Mouse (Mus musculus): ENCODE data around the gene Peli2. TPM values are rescaled to one million over a fixed set of nuclear protein-coding genes. Genes with fewer than 3 reads are reported as not detected.

Peli2 gene
- polyA plus RNA-seq, 1 experiment from 2014 or later, result 7.5 TPM

DNA sequence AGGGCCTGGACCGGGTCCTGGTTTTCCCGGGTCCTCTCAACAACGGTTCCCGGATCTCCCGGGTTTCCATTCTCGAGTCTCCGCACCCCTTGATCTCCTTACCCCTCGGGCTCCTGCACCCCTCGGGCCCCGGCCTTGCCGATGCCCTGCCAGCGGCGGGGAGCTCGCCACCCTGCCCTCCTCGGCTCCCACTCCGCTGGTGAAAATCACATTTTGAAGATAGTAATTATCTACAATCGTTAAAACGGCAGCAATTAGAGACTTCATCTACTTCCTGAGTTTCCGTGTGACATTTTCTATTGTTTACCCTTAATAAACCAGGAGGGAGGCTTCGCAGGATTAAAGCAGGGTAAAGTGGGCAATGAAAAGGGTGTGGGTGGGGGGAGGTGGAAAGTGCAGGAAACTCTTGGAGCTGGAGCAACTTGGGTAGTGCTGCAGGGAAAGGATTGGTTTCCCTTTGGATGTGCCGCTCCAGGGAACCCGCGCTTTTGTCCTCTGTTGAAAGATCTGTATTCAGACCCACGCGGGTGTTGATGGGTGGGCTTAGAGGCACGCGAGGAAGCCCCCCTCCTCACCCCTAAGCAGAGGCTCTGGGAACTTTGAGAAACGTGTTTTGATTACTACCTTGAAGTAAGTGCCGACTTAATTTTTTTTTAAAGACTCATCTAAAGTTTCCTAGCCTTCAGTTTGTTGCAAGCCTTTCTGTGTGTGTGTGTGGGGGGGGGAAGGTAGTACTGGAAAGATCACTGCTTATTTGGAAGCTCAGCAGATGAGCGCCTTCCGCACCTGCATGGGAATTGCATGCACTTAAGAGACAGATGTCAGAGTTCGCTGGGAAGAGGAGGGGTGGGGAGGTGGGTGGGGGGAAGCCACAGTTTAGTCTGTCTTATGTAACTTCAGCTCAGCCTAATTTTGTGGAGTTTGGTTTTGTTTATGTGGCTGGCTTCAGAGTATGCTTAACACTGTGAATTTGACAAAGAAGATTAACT, 1.2 kb downstream of the Peli2 start:
- H3K9me3 ChIP-seq (ENCODE audit: control insufficient read depth, low read length), result no peaks in the 10 kb centered on the region
- H3K4me2 ChIP-seq (ENCODE audit: low read depth, low read length), result peak overlapping the region; percentile 71
- peak overlapping the region; percentile 80 for H3K4me3 ChIP-seq (ENCODE audit: low read depth, low read length)
- peak overlapping the region; percentile 88 for H3K27ac ChIP-seq (ENCODE audit: low read depth, low read length)
- under 1% methylated on average over 32 of the region's 32 CpGs for WGBS
- peak; percentile 29; the same call in 1 of the 2 replicates for ATAC-seq (ENCODE audit: low read depth)
- peaks cover 27% of the 10 kb centered on the region; the same call in 1 of the 2 replicates for H3K4me1 ChIP-seq (ENCODE audit: control insufficient read depth, insufficient read depth, low read length)
- H3K27me3 ChIP-seq (ENCODE audit: control insufficient read depth, insufficient read depth, low read length), result no peaks in the 10 kb centered on the region
- H3K9ac ChIP-seq (replicated peaks; ENCODE audit: low read depth, low read length), result peak overlapping the region; percentile 90
- no peaks in the 10 kb centered on the region for H3K36me3 ChIP-seq (ENCODE audit: control insufficient read depth, insufficient read depth, low read length)

DNA sequence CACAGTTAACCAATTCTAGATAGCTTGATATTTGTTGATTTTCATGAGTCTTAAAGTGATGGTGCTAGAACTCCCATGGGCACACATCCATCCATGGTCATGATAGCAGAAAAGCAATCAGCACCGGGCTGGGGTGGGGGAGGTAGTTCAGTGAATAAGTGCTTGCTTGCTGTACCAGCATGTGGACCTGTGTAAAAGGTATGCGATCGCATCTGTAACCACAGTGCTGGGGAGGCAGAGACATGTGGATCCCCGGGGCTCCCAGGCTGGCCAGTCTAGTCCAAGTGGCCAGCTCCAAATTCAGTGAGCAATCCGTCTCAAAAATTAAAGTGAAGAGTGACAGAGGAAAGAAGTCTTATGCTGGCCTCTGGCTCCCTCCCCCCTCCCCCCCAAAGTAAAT, 3.4 kb downstream of the Peli2 start:
- Histone ChIP-seq H3K36me3 (ENCODE audit: control insufficient read depth, insufficient read depth, low read length) (no peaks in the 10 kb centered on the region), H3K9me3 (ENCODE audit: control insufficient read depth, low read length) (no peaks in the 10 kb centered on the region), H3K4me1 (ENCODE audit: control insufficient read depth, insufficient read depth, low read length) (peaks cover 26% of the 10 kb centered on the region; the same call in 1 of the 2 replicates), H3K9ac (replicated peaks; ENCODE audit: low read depth, low read length) (no peak overlapping the region), H3K27ac (ENCODE audit: low read depth, low read length) (no peak overlapping the region), H3K4me3 (ENCODE audit: low read depth, low read length) (no peak overlapping the region), H3K27me3 (ENCODE audit: control insufficient read depth, insufficient read depth, low read length) (no peaks in the 10 kb centered on the region), H3K4me2 (ENCODE audit: low read depth, low read length) (no peak overlapping the region)
- WGBS, result 49% methylated on average over 5 of the region's 5 CpGs
- no peak for ATAC-seq (ENCODE audit: low read depth)

DNA sequence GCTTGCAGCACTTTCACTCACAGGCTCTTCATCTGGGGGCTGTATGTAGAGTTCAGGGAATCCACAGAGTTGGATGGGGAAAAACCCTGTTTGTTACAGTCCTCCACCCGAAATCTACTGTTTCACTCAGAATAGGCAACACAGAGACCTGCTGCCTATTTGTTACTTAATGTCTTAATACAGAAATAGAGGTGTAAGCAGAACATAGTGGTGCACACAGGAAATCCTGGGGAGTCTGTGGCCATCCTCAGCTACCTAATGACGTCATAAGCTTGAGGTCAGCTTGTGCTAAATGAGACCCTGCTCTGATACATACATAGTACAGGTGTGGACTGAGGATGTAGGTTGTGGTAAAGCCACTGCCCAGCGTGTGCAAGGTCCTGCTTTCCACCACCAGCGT, 4.2 kb downstream of the Peli2 start:
- Histone ChIP-seq H3K9ac (replicated peaks; ENCODE audit: low read depth, low read length) (no peak overlapping the region), H3K4me1 (ENCODE audit: control insufficient read depth, insufficient read depth, low read length) (peaks cover 25% of the 10 kb centered on the region; the same call in 1 of the 2 replicates), H3K4me2 (ENCODE audit: low read depth, low read length) (no peak overlapping the region), H3K4me3 (ENCODE audit: low read depth, low read length) (no peak overlapping the region), H3K36me3 (ENCODE audit: control insufficient read depth, insufficient read depth, low read length) (no peaks in the 10 kb centered on the region), H3K9me3 (ENCODE audit: control insufficient read depth, low read length) (no peaks in the 10 kb centered on the region), H3K27me3 (ENCODE audit: control insufficient read depth, insufficient read depth, low read length) (no peaks in the 10 kb centered on the region), H3K27ac (ENCODE audit: low read depth, low read length) (no peak overlapping the region)
- ATAC-seq (ENCODE audit: low read depth), result no peak
- 52% methylated on average over 4 of the region's 4 CpGs for WGBS

DNA sequence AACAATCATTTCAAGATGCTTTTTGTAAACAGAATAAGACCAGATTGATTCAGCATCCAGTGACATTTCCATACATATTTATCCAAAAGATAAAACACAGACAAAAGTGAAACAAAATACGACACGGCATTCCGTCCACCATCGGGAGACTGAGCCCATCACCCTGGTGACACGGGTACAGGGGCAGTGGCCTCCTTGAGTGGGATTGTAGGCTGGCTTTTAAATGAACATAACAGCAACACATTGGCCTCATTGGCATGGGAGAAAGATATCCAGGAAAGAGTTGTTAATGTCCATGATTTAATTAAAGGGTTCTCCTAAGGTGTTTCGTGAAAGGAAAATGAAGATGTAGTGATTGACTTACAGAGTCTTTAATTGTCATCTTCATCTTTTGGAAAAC, 5.3 kb downstream of the Peli2 start:
- Histone ChIP-seq H3K27ac (ENCODE audit: low read depth, low read length) (no peak overlapping the region), H3K4me2 (ENCODE audit: low read depth, low read length) (no peak overlapping the region), H3K9ac (replicated peaks; ENCODE audit: low read depth, low read length) (no peak overlapping the region), H3K27me3 (ENCODE audit: control insufficient read depth, insufficient read depth, low read length) (no peaks in the 10 kb centered on the region), H3K4me3 (ENCODE audit: low read depth, low read length) (no peak overlapping the region), H3K9me3 (ENCODE audit: control insufficient read depth, low read length) (no peaks in the 10 kb centered on the region), H3K4me1 (ENCODE audit: control insufficient read depth, insufficient read depth, low read length) (peaks cover 29% of the 10 kb centered on the region; the same call in 1 of the 2 replicates), H3K36me3 (ENCODE audit: control insufficient read depth, insufficient read depth, low read length) (no peaks in the 10 kb centered on the region)
- WGBS, result 80% methylated on average over 6 of the region's 6 CpGs
- no peak for ATAC-seq (ENCODE audit: low read depth)

DNA sequence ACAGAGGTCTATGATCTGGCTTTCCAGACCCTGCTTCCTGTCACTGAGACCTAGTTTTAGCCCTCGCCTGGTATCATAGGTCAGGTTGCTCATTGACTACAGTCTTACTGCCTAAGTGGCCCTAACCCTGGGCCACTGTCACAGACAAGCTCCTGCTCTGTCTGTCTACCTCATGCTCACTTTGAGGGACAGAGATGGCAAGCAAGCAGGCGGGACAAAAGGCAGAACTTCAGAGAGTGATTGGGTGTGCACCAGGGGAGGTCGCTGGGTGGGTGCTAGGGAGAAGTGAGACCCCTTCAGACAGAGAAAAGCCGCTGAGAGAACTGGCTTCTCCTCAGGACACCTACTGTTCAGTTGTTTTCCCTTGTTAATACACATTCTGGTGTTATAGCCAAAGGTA, 6.3 kb downstream of the Peli2 start:
- ATAC-seq (ENCODE audit: low read depth), result no peak
- H3K4me2 ChIP-seq (ENCODE audit: low read depth, low read length), result no peak overlapping the region
- H3K27ac ChIP-seq (ENCODE audit: low read depth, low read length), result no peak overlapping the region
- peaks cover 29% of the 10 kb centered on the region; the same call in 1 of the 2 replicates for H3K4me1 ChIP-seq (ENCODE audit: control insufficient read depth, insufficient read depth, low read length)
- H3K9ac ChIP-seq (replicated peaks; ENCODE audit: low read depth, low read length), result no peak overlapping the region
- no peaks in the 10 kb centered on the region for H3K9me3 ChIP-seq (ENCODE audit: control insufficient read depth, low read length)
- no peaks in the 10 kb centered on the region for H3K27me3 ChIP-seq (ENCODE audit: control insufficient read depth, insufficient read depth, low read length)
- 80% methylated on average over 4 of the region's 4 CpGs for WGBS
- no peak overlapping the region for H3K4me3 ChIP-seq (ENCODE audit: low read depth, low read length)
- no peaks in the 10 kb centered on the region for H3K36me3 ChIP-seq (ENCODE audit: control insufficient read depth, insufficient read depth, low read length)

DNA sequence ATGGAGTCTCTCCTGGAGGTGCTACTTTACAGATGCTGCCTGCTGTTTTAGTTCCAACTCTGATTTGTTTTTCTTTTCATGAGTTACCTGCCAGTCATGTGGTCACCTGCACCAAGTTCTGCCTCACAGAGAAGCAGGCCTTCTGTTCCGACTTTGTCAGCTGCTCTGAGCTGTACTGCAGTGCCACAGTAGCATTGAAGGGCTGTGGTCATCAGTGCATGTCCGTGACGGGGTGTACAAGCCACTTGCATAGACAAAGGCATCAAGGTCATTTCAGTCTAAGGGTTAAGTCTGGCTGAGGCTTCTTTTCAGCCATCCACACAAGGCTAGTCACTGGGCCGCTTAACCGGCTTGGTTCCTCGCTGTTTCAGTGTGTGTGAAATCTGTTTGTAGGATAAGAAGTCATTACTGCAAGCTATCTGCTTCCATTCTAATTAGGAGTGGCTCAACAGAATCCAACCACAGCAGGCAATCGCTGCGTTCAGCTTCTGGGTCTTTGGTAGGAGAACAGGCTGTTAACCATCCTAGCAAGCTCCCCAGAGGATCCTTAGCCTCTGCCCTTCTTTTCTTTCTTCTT, 7.1 kb downstream of the Peli2 start:
- H3K27ac ChIP-seq (ENCODE audit: low read depth, low read length), result no peak overlapping the region
- no peak overlapping the region for H3K4me3 ChIP-seq (ENCODE audit: low read depth, low read length)
- ATAC-seq (ENCODE audit: low read depth), result no peak
- no peak overlapping the region for H3K9ac ChIP-seq (replicated peaks; ENCODE audit: low read depth, low read length)
- H3K36me3 ChIP-seq (ENCODE audit: control insufficient read depth, insufficient read depth, low read length), result no peaks in the 10 kb centered on the region
- H3K9me3 ChIP-seq (ENCODE audit: control insufficient read depth, low read length), result no peaks in the 10 kb centered on the region
- H3K4me1 ChIP-seq (ENCODE audit: control insufficient read depth, insufficient read depth, low read length), result peaks cover 22% of the 10 kb centered on the region; the same call in 1 of the 2 replicates
- WGBS, result 61% methylated on average over 8 of the region's 8 CpGs
- no peak overlapping the region for H3K4me2 ChIP-seq (ENCODE audit: low read depth, low read length)
- H3K27me3 ChIP-seq (ENCODE audit: control insufficient read depth, insufficient read depth, low read length), result no peaks in the 10 kb centered on the region

DNA sequence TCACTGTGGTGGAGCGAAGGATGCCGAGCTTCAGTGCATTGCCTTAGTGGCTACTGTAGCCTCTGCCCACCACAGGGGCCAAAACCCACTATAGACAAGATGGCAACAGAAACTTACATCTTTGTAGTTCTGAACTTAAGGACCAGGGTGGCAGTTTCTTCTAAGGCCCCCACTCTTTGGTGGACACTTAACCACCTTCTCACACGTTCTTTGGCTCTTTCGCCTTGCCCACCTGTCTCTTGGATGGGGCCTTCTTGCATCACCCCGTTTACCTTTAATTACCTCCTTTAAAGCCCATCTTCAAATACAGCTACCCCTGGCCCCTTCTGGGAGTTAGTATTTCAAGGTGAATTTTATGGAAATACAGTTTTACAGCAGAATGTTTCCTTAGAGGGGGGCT, 8.1 kb downstream of the Peli2 start:
- Histone ChIP-seq H3K4me2 (ENCODE audit: low read depth, low read length) (no peak overlapping the region), H3K27ac (ENCODE audit: low read depth, low read length) (no peak overlapping the region), H3K9me3 (ENCODE audit: control insufficient read depth, low read length) (no peaks in the 10 kb centered on the region), H3K36me3 (ENCODE audit: control insufficient read depth, insufficient read depth, low read length) (no peaks in the 10 kb centered on the region), H3K4me3 (ENCODE audit: low read depth, low read length) (no peak overlapping the region), H3K27me3 (ENCODE audit: control insufficient read depth, insufficient read depth, low read length) (no peaks in the 10 kb centered on the region), H3K9ac (replicated peaks; ENCODE audit: low read depth, low read length) (no peak overlapping the region), H3K4me1 (ENCODE audit: control insufficient read depth, insufficient read depth, low read length) (peaks cover 30% of the 10 kb centered on the region)
- ATAC-seq (ENCODE audit: low read depth), result no peak
- WGBS, result 90% methylated on average over 5 of the region's 5 CpGs

DNA sequence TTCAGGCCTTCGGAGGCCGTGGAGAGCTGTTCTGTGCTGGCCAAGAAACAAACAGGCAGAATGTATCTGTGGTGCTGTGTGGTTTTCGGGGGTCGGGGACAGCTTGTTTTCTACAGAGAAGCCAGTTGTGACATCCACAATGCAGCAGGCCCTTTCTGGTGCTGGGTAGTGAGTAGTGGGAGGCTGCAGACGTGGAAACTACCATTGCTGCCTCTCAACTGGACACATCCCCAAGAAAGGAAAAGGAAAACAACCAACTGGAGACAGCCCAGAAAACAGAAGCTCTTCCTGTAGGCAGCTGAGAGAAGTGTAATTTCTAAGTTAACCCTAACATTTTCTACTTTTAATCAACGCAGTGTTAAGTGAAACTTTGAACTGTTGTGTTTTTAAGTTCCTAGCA, 9.4 kb downstream of the Peli2 start:
- Histone ChIP-seq H3K4me3 (ENCODE audit: low read depth, low read length) (no peak overlapping the region), H3K9me3 (ENCODE audit: control insufficient read depth, low read length) (no peaks in the 10 kb centered on the region), H3K4me1 (ENCODE audit: control insufficient read depth, insufficient read depth, low read length) (peaks cover 21% of the 10 kb centered on the region), H3K9ac (replicated peaks; ENCODE audit: low read depth, low read length) (no peak overlapping the region), H3K27ac (ENCODE audit: low read depth, low read length) (no peak overlapping the region), H3K4me2 (ENCODE audit: low read depth, low read length) (no peak overlapping the region), H3K36me3 (ENCODE audit: control insufficient read depth, insufficient read depth, low read length) (no peaks in the 10 kb centered on the region), H3K27me3 (ENCODE audit: control insufficient read depth, insufficient read depth, low read length) (no peaks in the 10 kb centered on the region)
- 87% methylated on average over 6 of the region's 6 CpGs for WGBS
- ATAC-seq (ENCODE audit: low read depth), result no peak
